ENCODE assay signal across 9 mouse cellular contexts in the genomic region with DNA sequence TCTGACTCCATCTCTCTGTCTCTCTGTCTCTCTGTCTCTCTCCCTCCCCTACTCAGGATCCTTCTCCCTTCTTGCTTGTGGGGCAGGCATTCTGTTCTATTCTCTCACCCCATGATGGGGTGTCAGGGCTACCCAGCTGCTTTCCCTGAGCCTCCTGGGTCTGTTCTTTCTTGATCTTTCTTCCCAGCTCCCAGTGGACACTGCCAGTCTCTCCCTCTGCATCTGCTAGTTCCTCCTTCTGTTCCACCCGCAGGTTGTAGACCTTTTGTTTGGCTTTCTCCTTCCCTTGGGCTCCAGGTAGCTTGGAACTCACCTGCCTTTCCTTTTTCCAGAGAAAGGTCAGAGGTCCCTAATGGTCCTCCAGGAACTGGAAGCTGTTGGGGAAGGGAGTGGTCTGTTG. TPM values are rescaled to one million over a fixed set of nuclear protein-coding genes. Genes with fewer than 3 reads are reported as not detected.
DNase-seq lines count a peak whose midpoint lies in the region; ATAC-seq and TF ChIP-seq lines count a peak whose summit lies in the region.
"Had no signal": no experiment of that assay in that cellular context is flagged by ENCODE, and none has a peak within 500 bp of the region (broad histone marks: within the 10 kb centered on the region; RNA-seq: fewer than 3 reads in every experiment).

No protein-coding gene starts in this region.

- no peaks in the 10 kb centered on the region for H3K9me3 ChIP-seq in hindbrain, embryonic 11.5 days (ENCODE audit: control insufficient read depth, low read length)
- H3K9me3 ChIP-seq in liver, embryonic 16.5 days (replicated peaks; ENCODE audit: control insufficient read depth, low read length), result no peaks in the 10 kb centered on the region

- no peak for ATAC-seq in hindbrain, embryonic 11.5 days (ENCODE audit: low FRiP score)
- no peak for ATAC-seq in liver, embryonic 16.5 days (ENCODE audit: low read depth)

- H3K27ac ChIP-seq in cerebellum, adult 2 months (ENCODE audit: insufficient read depth, low read length), result peak overlapping the region; percentile 64
- H3K27ac ChIP-seq in hindbrain, embryonic 11.5 days (ENCODE audit: low read depth, low read length), result no peak overlapping the region
- H3K27ac ChIP-seq in liver, embryonic 16.5 days (ENCODE audit: low read length), result peak overlapping the region; percentile 98

- peaks cover 31% of the 10 kb centered on the region for H3K4me1 ChIP-seq in cerebellum, adult 2 months (ENCODE audit: control insufficient read depth, insufficient read depth, low read length)
- 0 out of 2 replicates have a peak, but pooled peaks cover 10% of the 10 kb centered on the region for H3K4me1 ChIP-seq in hindbrain, embryonic 11.5 days (replicated peaks; ENCODE audit: control insufficient read depth, insufficient read depth, low read length)
- peaks cover 69% of the 10 kb centered on the region for H3K4me1 ChIP-seq in liver, embryonic 16.5 days (ENCODE audit: control insufficient read depth, low read depth, low read length)

- TF ChIP-seq CTCF in cerebellum, adult 2 months (IDR thresholded peaks at IDR 0.05; ENCODE audit: borderline replicate concordance, insufficient read depth, low read depth, low read length), result no peak
- TF ChIP-seq CTCF in C2C12 (IDR thresholded peaks at IDR 0.05; ENCODE audit: control insufficient read depth, insufficient read depth, insufficient read length), result no peak

- peak overlapping the region; percentile 58; the same call in 1 of the 2 replicates for H3K9ac ChIP-seq in hindbrain, embryonic 11.5 days (ENCODE audit: low read depth, low read length)
- peak overlapping the region; percentile 85 for H3K9ac ChIP-seq in liver, embryonic 16.5 days (ENCODE audit: low read depth, low read length)

- peaks cover 6% of the 10 kb centered on the region for H3K79me3 ChIP-seq in C2C12 (ENCODE audit: low read depth)

- H3K79me2 ChIP-seq in C2C12 (ENCODE audit: control insufficient read depth, insufficient read depth), result peaks cover 21% of the 10 kb centered on the region

- H3K27me3 ChIP-seq in cerebellum, adult 2 months (ENCODE audit: control insufficient read depth, insufficient read depth, low read length), result no peaks in the 10 kb centered on the region
- no peaks in the 10 kb centered on the region for H3K27me3 ChIP-seq in C2C12 (ENCODE audit: control insufficient read depth, insufficient read depth, insufficient read length)
- no peaks in the 10 kb centered on the region for H3K27me3 ChIP-seq in hindbrain, embryonic 11.5 days (ENCODE audit: control insufficient read depth, insufficient read depth, low read length)
- H3K27me3 ChIP-seq in liver, embryonic 16.5 days (ENCODE audit: control insufficient read depth, insufficient read depth, low read depth, low read length), result no peaks in the 10 kb centered on the region

- peak overlapping the region; percentile 79 for H3K4me3 ChIP-seq in cerebellum, adult 2 months (replicated peaks; ENCODE audit: insufficient read depth, low read depth, low read length)
- peak overlapping the region; percentile 14 for H3K4me3 ChIP-seq in C2C12 (ENCODE audit: insufficient read depth, poor library complexity, severe bottlenecking)
- H3K4me3 ChIP-seq in hindbrain, embryonic 11.5 days (ENCODE audit: low read depth, low read length), result peak overlapping the region; percentile 76
- H3K4me3 ChIP-seq in liver, embryonic 16.5 days (ENCODE audit: low read depth, low read length), result peak overlapping the region; percentile 71

- peak in 1 of 2 experiments; percentile 50 for DNase-seq in cerebellum, adult 2 months
- no peak for DNase-seq in cerebellum, postnatal 4 days (ENCODE audit: low spot score in 2 of 2)
- DNase-seq in hindbrain, embryonic 11.5 days (ENCODE audit: low spot score), result no peak
- DNase-seq in urinary bladder, postnatal 14 days (ENCODE audit: low spot score), result no peak
- no peak for DNase-seq in yolk sac, embryonic 10.5 days (ENCODE audit: low spot score)
- no peak for DNase-seq in gastrocnemius, adult 8-10 months (ENCODE audit: low spot score in 2 of 2)

- peak overlapping the region; percentile 74 for H3K4me2 ChIP-seq in hindbrain, embryonic 11.5 days (replicated peaks; ENCODE audit: low read depth, low read length)
- peak overlapping the region; percentile 70 for H3K4me2 ChIP-seq in liver, embryonic 16.5 days (ENCODE audit: low read depth, low read length)

- no peak overlapping the region for H3ac ChIP-seq in C2C12 (ENCODE audit: control insufficient read depth, insufficient read length, low read depth)

- TF ChIP-seq POLR2A in cerebellum, adult 2 months (IDR thresholded peaks at IDR 0.05; ENCODE audit: borderline replicate concordance, insufficient read depth, low read length), result no peak

- H3K36me3 ChIP-seq in C2C12 (ENCODE audit: control insufficient read depth, insufficient read depth), result peaks cover 17% of the 10 kb centered on the region
- H3K36me3 ChIP-seq in hindbrain, embryonic 11.5 days (ENCODE audit: control insufficient read depth, insufficient read depth, low read length), result peaks cover 3% of the 10 kb centered on the region; the same call in 1 of the 2 replicates
- peaks cover 10% of the 10 kb centered on the region for H3K36me3 ChIP-seq in liver, embryonic 16.5 days (ENCODE audit: control insufficient read depth, insufficient read depth)

- WGBS in cerebellum, adult 2 months, result 0% methylated on average over 1 of the region's 1 CpGs
- WGBS in hindbrain, embryonic 11.5 days, result 48% methylated on average over 1 of the region's 1 CpGs
- 3% methylated on average over 1 of the region's 1 CpGs for WGBS in liver, embryonic 16.5 days (ENCODE audit: insufficient replicate concordance)

TF ChIP-seq in C2C12, 6 proteins besides CTCF, POLR2A, EP300 and RAD21:
- no peak for TF ChIP-seq MYOG (IDR thresholded peaks at IDR 0.05; ENCODE audit: control insufficient read depth, extremely low read depth, insufficient read length)

RNA-seq across cellular contexts. Expression of a gene that starts 1.7 kb away (rescaled TPM):
- polyA plus RNA-seq in cerebellum, adult 2 months (2012; rRNA removed), result 80.7 and 89.4 TPM in 2 replicates
- polyA plus RNA-seq in C2C12 (2012; fragmentation: generic; extraction: Trizol), result 14.0 TPM
- polyA plus RNA-seq in hindbrain, embryonic 11.5 days (2014; fragmentation: Nextera tagmentation; extraction: Ambion mirVana), result 46.1 and 47.6 TPM in 2 replicates
- 27.2 and 34.7 TPM in 2 replicates for polyA plus RNA-seq in liver, embryonic 16.5 days (2015; fragmentation: Nextera tagmentation; extraction: Ambion mirVana)
- under 1 TPM; 0.24 to 0.62 (median 0.45) TPM for total RNA-seq in gastrocnemius, adult 8-10 months (2022)

RNA-seq across cellular contexts. Expression of a gene that starts 20.6 kb away (rescaled TPM):
- polyA plus RNA-seq in cerebellum, adult 2 months (2012; rRNA removed), result 149 and 153 TPM in 2 replicates
- polyA plus RNA-seq in C2C12 (2012; fragmentation: generic; extraction: Trizol), result 31.8 TPM
- polyA plus RNA-seq in hindbrain, embryonic 11.5 days (2014; fragmentation: Nextera tagmentation; extraction: Ambion mirVana), result 12.4 and 16.2 TPM in 2 replicates
- 7.1 and 7.6 TPM in 2 replicates for polyA plus RNA-seq in liver, embryonic 16.5 days (2015; fragmentation: Nextera tagmentation; extraction: Ambion mirVana)
- total RNA-seq in gastrocnemius, adult 8-10 months (2022), result 10 to 100 TPM; 15.8 to 23.9 (median 19.4) TPM

RNA-seq across cellular contexts. Expression of a gene that starts 29.7 kb away (rescaled TPM):
- 219 and 247 TPM in 2 replicates for polyA plus RNA-seq in cerebellum, adult 2 months (2012; rRNA removed)
- polyA plus RNA-seq in C2C12 (2012; fragmentation: generic; extraction: Trizol), result 1.8 TPM
- polyA plus RNA-seq in hindbrain, embryonic 11.5 days (2014; fragmentation: Nextera tagmentation; extraction: Ambion mirVana), result 12.5 and 13.0 TPM in 2 replicates
- 10.7 and 13.9 TPM in 2 replicates for polyA plus RNA-seq in liver, embryonic 16.5 days (2015; fragmentation: Nextera tagmentation; extraction: Ambion mirVana)
- total RNA-seq in gastrocnemius, adult 8-10 months (2022), result 100 to 1,000 TPM; 484 to 519 (median 495) TPM

RNA-seq across cellular contexts. Expression of a gene that starts 35.3 kb away (rescaled TPM):
- polyA plus RNA-seq in cerebellum, adult 2 months (2012; rRNA removed), result 1.9 and 3.9 TPM in 2 replicates
- 5.3 TPM for polyA plus RNA-seq in C2C12 (2012; fragmentation: generic; extraction: Trizol)
- 0.11 and 0.29 TPM in 2 replicates for polyA plus RNA-seq in hindbrain, embryonic 11.5 days (2014; fragmentation: Nextera tagmentation; extraction: Ambion mirVana)
- 0.86 and 0.96 TPM in 2 replicates for polyA plus RNA-seq in liver, embryonic 16.5 days (2015; fragmentation: Nextera tagmentation; extraction: Ambion mirVana)
- total RNA-seq in gastrocnemius, adult 8-10 months (2022), result 100 to 1,000 TPM; 272 to 306 (median 288) TPM
- total RNA-seq: megakaryocyte progenitor cell, adult 5-6 weeks had no signal

RNA-seq across cellular contexts. Expression of a gene that starts 44.0 kb away (rescaled TPM):
- polyA plus RNA-seq in cerebellum, adult 2 months (2012; rRNA removed), result not detected in 2 replicates
- polyA plus RNA-seq in C2C12 (2012; fragmentation: generic; extraction: Trizol), result not detected
- polyA plus RNA-seq in hindbrain, embryonic 11.5 days (2014; fragmentation: Nextera tagmentation; extraction: Ambion mirVana), result not detected in 2 replicates
- not detected in 2 replicates for polyA plus RNA-seq in liver, embryonic 16.5 days (2015; fragmentation: Nextera tagmentation; extraction: Ambion mirVana)
- total RNA-seq in gastrocnemius, adult 8-10 months (2022), result not detected
- total RNA-seq: megakaryocyte progenitor cell, adult 5-6 weeks had no signal

Comparison
In these comparisons a context has a peak if more than half of its experiments do, and no peak if none do; other contexts are left out.
1. H3K4me3 ChIP-seq: peak in every context shown above with its lines; median percentile 79 in cerebellum, adult 2 months; 76 in hindbrain, embryonic 11.5 days; 71 in liver, embryonic 16.5 days; 14 in C2C12.
2. RNA of a gene that starts 29.7 kb away (polyA plus RNA-seq): 219 to 247 TPM in cerebellum, adult 2 months; 10.7 to 13.9 TPM in liver, embryonic 16.5 days, 12.5 to 13.0 TPM in hindbrain, embryonic 11.5 days and 1.8 TPM in C2C12 (single experiment); every median in the first group is over 10 times any median in the second.